Mouse (Mus musculus) testis, adult 2 months (tissue): ENCODE results near the gene Zbtb16.

Source experiments
- CTCF ChIP-seq: fragments of 200-500 bp; IDR thresholded peaks from 2 replicates; pipeline ENCODE4 v1.5.1; 2012; ENCODE audit warnings: low read depth, mild to moderate bottlenecking, inconsistent platforms, low read length, moderate library complexity; ENCODE audit not compliant: control insufficient read depth, insufficient read depth, insufficient replicate concordance
- POLR2A ChIP-seq: fragments of 200-500 bp; IDR thresholded peaks from 2 replicates; pipeline ENCODE4 v1.6.1; 2012; ENCODE audit warnings: low read depth, mild to moderate bottlenecking, inconsistent platforms, low read length, moderate library complexity; ENCODE audit not compliant: control insufficient read depth

GRCm38 (mm10) chr9:48817907-48818306 lies 18.1 kb downstream of the Zbtb16 start:
- TF ChIP-seq POLR2A, result no peak
- TF ChIP-seq CTCF, result no peak
